Comparison of ENCODE assay signal across 17 mouse cellular contexts in genomic region chr9:122135885-122136170, GRCm38 (mm10). TPM values are rescaled to one million over a fixed set of nuclear protein-coding genes. Genes with fewer than 3 reads are reported as not detected.
DNase-seq lines count a peak whose midpoint lies in the region; ATAC-seq and TF ChIP-seq lines count a peak whose summit lies in the region.
"Had no signal": no experiment of that assay in that cellular context is flagged by ENCODE, and none has a peak within 500 bp of the region (broad histone marks: within the 10 kb centered on the region; RNA-seq: fewer than 3 reads in every experiment).

No protein-coding gene starts in this region.

- intact Hi-C loops in heart, postnatal 25 days (cut with DNase I): no loop called here

- no peak for TF ChIP-seq CTCF in heart, postnatal 0 days (IDR thresholded peaks at IDR 0.05; ENCODE audit: low read depth)
- no peak for TF ChIP-seq CTCF in liver, embryonic 14.5 days (IDR thresholded peaks at IDR 0.05; ENCODE audit: low read depth)

- ATAC-seq in heart, postnatal 0 days (ENCODE audit: insufficient read depth, low read depth): peak; percentile 44; the same call in 1 of the 2 replicates
- 0 out of 2 replicates have a peak, but pooled peaks have one; percentile 26 for ATAC-seq in liver, embryonic 14.5 days (ENCODE audit: insufficient read depth)
- ATAC-seq in erythroid progenitor cell, adult 5-6 weeks (replicated peaks; ENCODE audit: low FRiP score, poor library complexity, severe bottlenecking): peak; percentile 36; the same call in 1 of the 2 replicates
- ATAC-seq in stomach, embryonic 15.5 days (ENCODE audit: insufficient read depth, low FRiP score, low read depth): 0 out of 2 replicates have a peak, but pooled peaks have one; percentile 29
- ATAC-seq: Patski had no signal

- no peak overlapping the region for H3K4me3 ChIP-seq in heart, postnatal 0 days (ENCODE audit: low read depth, low read length)
- H3K4me3 ChIP-seq in liver, embryonic 14.5 days (ENCODE audit: insufficient read depth in 1 of 2, low read depth in 2 of 2, low read length in 2 of 2): no peak overlapping the region
- H3K4me3 ChIP-seq in stomach, embryonic 15.5 days (replicated peaks): no peak overlapping the region
- H3K4me3 ChIP-seq: forebrain, embryonic 12.5 days; hindbrain, embryonic 12.5 days; left cerebral cortex, adult 2 months; liver, embryonic 13.5 days; midbrain, embryonic 10.5 days; myocyte had no signal

- H3K4me2 ChIP-seq in heart, postnatal 0 days (ENCODE audit: low read depth, low read length): no peak overlapping the region
- H3K4me2 ChIP-seq in liver, embryonic 14.5 days (ENCODE audit: low read depth): no peak overlapping the region
- H3K4me2 ChIP-seq in stomach, embryonic 15.5 days: no peak overlapping the region
- H3K4me2 ChIP-seq: forebrain, embryonic 12.5 days; hindbrain, embryonic 12.5 days; liver, embryonic 13.5 days had no signal

- no peaks in the 10 kb centered on the region for H3K9me3 ChIP-seq in heart, postnatal 0 days (replicated peaks; ENCODE audit: control insufficient read depth, low read length)
- no peaks in the 10 kb centered on the region for H3K9me3 ChIP-seq in liver, embryonic 14.5 days (ENCODE audit: control insufficient read depth, low read length)
- no peaks in the 10 kb centered on the region for H3K9me3 ChIP-seq in stomach, embryonic 15.5 days
- H3K9me3 ChIP-seq: forebrain, embryonic 12.5 days; hindbrain, embryonic 12.5 days; liver, embryonic 13.5 days; midbrain, embryonic 10.5 days had no signal

- no peaks in the 10 kb centered on the region for H3K27me3 ChIP-seq in heart, postnatal 0 days (ENCODE audit: control insufficient read depth, insufficient read depth, low read length)
- H3K27me3 ChIP-seq in liver, embryonic 14.5 days (ENCODE audit: control insufficient read depth, insufficient read depth, low read length): no peaks in the 10 kb centered on the region
- H3K27me3 ChIP-seq in stomach, embryonic 15.5 days (replicated peaks): no peaks in the 10 kb centered on the region
- H3K27me3 ChIP-seq: forebrain, embryonic 12.5 days; hindbrain, embryonic 12.5 days; liver, embryonic 13.5 days; Patski had no signal

- H3K36me3 ChIP-seq in heart, postnatal 0 days (replicated peaks; ENCODE audit: control insufficient read depth, insufficient read depth, low read length): peaks cover 47% of the 10 kb centered on the region
- peaks cover 3% of the 10 kb centered on the region; the same call in 1 of the 2 replicates for H3K36me3 ChIP-seq in liver, embryonic 14.5 days (replicated peaks; ENCODE audit: control insufficient read depth, insufficient read depth, low read depth)
- H3K36me3 ChIP-seq in stomach, embryonic 15.5 days: 0 out of 2 replicates have a peak, but pooled peaks cover 4% of the 10 kb centered on the region

- no peak for DNase-seq in heart, postnatal 0 days (ENCODE audit: low spot score)
- DNase-seq in heart, postnatal 25 days (ENCODE audit: low spot score): no peak
- no peak for DNase-seq in liver, embryonic 14.5 days (ENCODE audit: low read depth in 3 of 3, low spot score in 3 of 3)
- no peak for DNase-seq in liver
- DNase-seq in frontal cortex, postnatal 10 days (ENCODE audit: low spot score in 2 of 2): no peak
- DNase-seq: cerebellum, adult 9-10 months; liver, embryonic 13.5 days; right cerebral cortex, postnatal 25 days; thymus, postnatal 4 days had no signal

- peaks cover 22% of the 10 kb centered on the region for H3K4me1 ChIP-seq in heart, postnatal 0 days (ENCODE audit: control insufficient read depth, insufficient read depth)
- peaks cover 0 to 10% of the 10 kb centered on the region in 2 experiments; a peak in 2 of 4 replicates for H3K4me1 ChIP-seq in liver, embryonic 14.5 days (replicated peaks; ENCODE audit: control insufficient read depth in 2 of 2, insufficient read depth in 2 of 2, low read length in 1 of 2)
- 0 out of 2 replicates have a peak, but pooled peaks cover 14% of the 10 kb centered on the region for H3K4me1 ChIP-seq in stomach, embryonic 15.5 days
- H3K4me1 ChIP-seq: forebrain, embryonic 12.5 days had no signal

- 77% methylated on average over 2 of the region's 2 CpGs for WGBS in heart, postnatal 0 days
- 65% methylated on average over 2 of the region's 2 CpGs for WGBS in liver, embryonic 14.5 days (ENCODE audit: insufficient replicate concordance)
- 80% methylated on average over 2 of the region's 2 CpGs for WGBS in stomach, embryonic 15.5 days

- peak overlapping the region; percentile 80 for H3K27ac ChIP-seq in heart, postnatal 0 days (ENCODE audit: low read depth)
- no peak overlapping the region for H3K27ac ChIP-seq in liver, embryonic 14.5 days
- no peak overlapping the region for H3K27ac ChIP-seq in stomach, embryonic 15.5 days
- H3K27ac ChIP-seq: forebrain, embryonic 12.5 days; hindbrain, embryonic 12.5 days; left cerebral cortex, adult 2 months; liver, embryonic 13.5 days had no signal

- H3K9ac ChIP-seq in heart, postnatal 0 days (replicated peaks; ENCODE audit: low read depth, low read length): no peak overlapping the region
- H3K9ac ChIP-seq in liver, embryonic 14.5 days (replicated peaks): no peak overlapping the region
- H3K9ac ChIP-seq in stomach, embryonic 15.5 days: no peak overlapping the region
- H3K9ac ChIP-seq: forebrain, embryonic 12.5 days; hindbrain, embryonic 12.5 days; liver, embryonic 13.5 days had no signal

- no peak for TF ChIP-seq EP300 in heart, postnatal 0 days (IDR thresholded peaks at IDR 0.05; ENCODE audit: low read depth)
- TF ChIP-seq EP300 in liver, embryonic 14.5 days (IDR thresholded peaks at IDR 0.05; ENCODE audit: low read depth): no peak

RNA-seq across cellular contexts. Expression of gene Snrk, which starts 18.8 kb away (rescaled TPM):
- total RNA-seq in heart, postnatal 0 days (2014; rRNA removed; ENCODE audit: low replicate concordance): 60.4 and 61.7 TPM in 2 replicates
- polyA plus RNA-seq in heart, postnatal 0 days (2015; fragmentation: Nextera tagmentation; extraction: Ambion mirVana): 39.5 and 40.3 TPM in 2 replicates
- total RNA-seq in heart, postnatal 25 days (2021): 100 to 1,000 TPM; 127 to 163 TPM
- 9.9 and 12.9 TPM in 2 replicates for polyA plus RNA-seq in liver, embryonic 14.5 days (2012; rRNA removed)
- 10.4 and 12.3 TPM in 2 replicates for polyA plus RNA-seq in liver, embryonic 14.5 days (2014; fragmentation: Nextera tagmentation; extraction: Ambion mirVana)
- total RNA-seq in erythroid progenitor cell, adult 5-6 weeks (2015; ENCODE audit: low replicate concordance): 6.1 and 9.2 TPM in 2 replicates
- total RNA-seq in erythroid progenitor cell, adult 5-6 weeks (2017; ENCODE audit: low replicate concordance): 5.9 and 11.7 TPM in 2 replicates
- polyA plus RNA-seq in stomach, embryonic 15.5 days (2015; fragmentation: Nextera tagmentation; extraction: Ambion mirVana): 54.2 and 56.1 TPM in 2 replicates
